Mouse (Mus musculus): Measurements from ENCODE around the gene Col9a2.

- TF ChIP-seq CTCF (IDR thresholded peaks at IDR 0.05; ENCODE audit: low read depth, low read length) (no peak), POLR2AphosphoS5 (IDR thresholded peaks at IDR 0.05; ENCODE audit: insufficient replicate concordance, low read depth, low read length) (no peak), GATA2 (IDR thresholded peaks at IDR 0.05; ENCODE audit: borderline replicate concordance, low read depth, low read length) (no peak), GATA1 (IDR thresholded peaks at IDR 0.05; ENCODE audit: borderline replicate concordance, low read length) (no peak)
Measured at GRCm38 (mm10) chr4:121029632-121030031, 9.6 kb upstream of the Col9a2 start.
